Mouse (Mus musculus) liver, embryonic 14.5 days (tissue): ENCODE results near the gene Dusp1.

Experiments
- CTCF ChIP-seq: IDR thresholded peaks from 2 replicates; pipeline ENCODE4 v1.5.1; 2016; ENCODE audit warnings: antibody characterized with exemption, low read depth, control low read depth
- EP300 ChIP-seq: IDR thresholded peaks from 2 replicates; pipeline ENCODE4 v1.6.1; 2016; ENCODE audit warnings: antibody characterized with exemption, low read depth

DNA sequence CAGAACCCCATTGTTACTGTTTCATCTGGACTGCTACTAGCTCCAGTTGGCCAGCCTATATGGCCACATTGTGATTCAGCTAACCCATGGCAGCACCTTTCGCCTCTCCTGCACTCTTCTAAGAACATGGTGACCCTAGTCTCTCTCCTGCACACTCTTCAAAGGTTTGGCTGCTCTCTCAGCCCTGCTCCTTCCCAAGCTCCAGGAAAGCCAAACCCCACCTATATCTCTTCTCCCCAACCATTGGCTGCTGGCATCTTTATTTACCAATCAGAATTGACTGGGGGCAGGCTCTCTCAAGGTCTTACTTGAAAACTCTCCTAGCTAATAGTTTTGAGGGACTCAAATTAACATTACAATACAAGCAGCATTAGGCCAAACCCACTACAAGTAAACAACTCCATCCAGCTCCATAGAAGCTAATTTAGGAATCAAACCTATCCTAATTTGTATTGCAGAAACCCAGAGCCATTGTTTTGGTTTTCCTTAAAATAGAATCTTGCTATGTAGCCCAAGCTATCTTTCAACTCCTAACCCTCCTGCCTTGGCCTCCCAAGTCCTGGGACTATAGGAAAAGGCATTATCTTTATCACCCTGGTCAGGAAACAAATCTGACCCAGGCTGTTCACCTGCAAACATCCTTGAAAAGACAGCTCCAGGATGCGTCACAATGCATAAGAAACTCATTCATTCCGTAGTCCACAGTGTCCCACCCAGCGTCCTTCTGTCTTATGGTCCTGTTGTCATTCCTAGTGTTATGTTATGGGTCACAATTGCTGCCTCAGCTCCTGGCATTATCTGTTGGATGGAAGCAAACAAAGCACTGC lies 67.1 kb downstream of the Dusp1 start:
- no peak for TF ChIP-seq CTCF
- TF ChIP-seq EP300 = no peak
